Mouse (Mus musculus) small intestine, adult 2 months (tissue): Measurements from ENCODE around the gene Tgoln1. TPM values are rescaled to one million over a fixed set of nuclear protein-coding genes. Genes with fewer than 3 reads are reported as not detected.
A peak's percentile ranks its signal among the peaks of the same experiment; 100 is the strongest.

Experiments
- H3K27ac ChIP-seq: fragments of 200-500 bp; 2 replicates; pipeline ENCODE4 v1.5.1; 2012; ENCODE audit warnings: low read depth, low read length, control low read depth, inconsistent platforms; ENCODE audit not compliant: insufficient read depth
- H3K27me3 ChIP-seq: fragments of 200-500 bp; 2 replicates; pipeline ENCODE4 v1.6.1; 2012; ENCODE audit warnings: mild to moderate bottlenecking, moderate library complexity, low read length, inconsistent platforms; ENCODE audit not compliant: control insufficient read depth, insufficient read depth
- H3K36me3 ChIP-seq: fragments of 200-500 bp; 2 replicates; pipeline ENCODE4 v1.6.1; 2012; ENCODE audit warnings: mild to moderate bottlenecking, low read length, control low read depth, inconsistent platforms; ENCODE audit not compliant: control insufficient read depth, insufficient read depth
- H3K4me1 ChIP-seq: fragments of 200-500 bp; 2 replicates; pipeline ENCODE4 v1.6.1; 2012; ENCODE audit warnings: low read length, inconsistent platforms, mixed read lengths; ENCODE audit not compliant: control insufficient read depth, insufficient read depth, insufficient read length
- H3K4me3 ChIP-seq: fragments of 200-500 bp; 2 replicates; pipeline ENCODE4 v1.5.1; 2012; ENCODE audit warnings: low read depth, mild to moderate bottlenecking, control low read depth, inconsistent platforms, low read length, moderate library complexity
- CTCF ChIP-seq: fragments of 200-500 bp; IDR thresholded peaks from 2 replicates; pipeline ENCODE4 v1.5.1; 2012; ENCODE audit warnings: low read depth, mild to moderate bottlenecking, control low read depth, inconsistent platforms, low read length, moderate library complexity, mixed read lengths; ENCODE audit not compliant: insufficient replicate concordance, insufficient read length; ENCODE audit errors: extremely low read depth
- POLR2A ChIP-seq: fragments of 200-500 bp; IDR thresholded peaks from 2 replicates; pipeline ENCODE4 v1.6.1; 2012; ENCODE audit warnings: low read depth, mild to moderate bottlenecking, control low read depth, inconsistent platforms, low read length, moderate library complexity
- WGBS: fragments of 180-500 bp; shearing (Covaris S2); methylation state at CpG from one replicate; pipeline ENCODE4 v1.1.7; 2018; 5-methylcytosine and 5-hydroxymethylcytosine counted together
- polyA plus RNA-seq: library from polyadenylated mRNA; depleted of rRNA; stranded (reverse); fragments of >200 nt; gene quantifications from 2 replicates; pipeline ENCODE4 v1.2.3, GENCODE M21; 2012

Gene Tgoln1
- polyA plus RNA-seq, 1 experiment, result 24.1 TPM

DNA sequence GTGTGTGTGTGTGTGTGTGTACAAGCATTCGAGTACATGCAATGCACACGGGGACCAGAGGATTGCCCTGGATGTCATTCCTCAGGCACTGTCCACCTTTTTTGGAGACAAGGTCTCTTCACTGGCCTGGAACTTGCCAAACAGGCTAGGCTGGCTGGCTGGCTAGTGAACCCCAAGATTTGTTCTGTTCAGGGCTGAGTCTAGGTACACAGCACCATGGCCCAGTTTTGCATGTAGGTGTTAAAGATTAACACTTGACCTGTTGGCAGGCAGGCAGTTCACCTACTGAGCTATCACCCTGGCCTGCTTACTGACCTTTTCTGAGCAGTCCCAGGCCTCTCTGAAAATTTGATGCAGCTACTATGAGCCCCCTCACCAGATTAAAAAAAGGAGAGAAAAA, 13.6 kb upstream of the Tgoln1 start:
- WGBS, result 52% methylated on average over 2 of the region's 2 CpGs
- TF ChIP-seq POLR2A (no peak), CTCF (no peak)
- no peak overlapping the region for H3K27ac ChIP-seq
- H3K27me3 ChIP-seq, result no peaks in the 10 kb centered on the region
- no peak overlapping the region for H3K4me3 ChIP-seq
- H3K4me1 ChIP-seq, result peaks cover 14% of the 10 kb centered on the region; the same call in 1 of the 2 replicates
- H3K36me3 ChIP-seq, result no peaks in the 10 kb centered on the region

DNA sequence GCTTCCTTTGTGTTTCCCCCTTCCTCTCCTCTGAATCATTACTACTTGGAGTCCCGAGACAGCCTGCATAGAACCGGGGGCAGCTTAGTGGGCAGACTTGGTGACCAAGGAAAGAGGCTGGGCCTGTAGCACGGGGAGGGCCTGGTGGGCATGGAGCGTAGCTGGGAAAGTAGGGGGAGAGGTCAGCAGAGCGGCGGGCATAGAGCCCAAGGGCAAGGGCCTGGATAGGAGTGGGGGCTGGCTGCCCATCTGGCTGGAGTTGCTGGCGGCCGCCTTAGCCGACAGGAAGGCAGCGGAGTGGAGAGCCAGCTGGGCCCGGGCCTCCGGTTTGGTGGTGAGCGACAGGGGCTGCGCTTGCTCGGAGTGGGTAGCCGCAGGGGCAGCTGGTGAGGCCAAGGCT, 10.5 kb upstream of the Tgoln1 start:
- H3K36me3 ChIP-seq, result no peaks in the 10 kb centered on the region
- H3K4me1 ChIP-seq, result peaks cover 17% of the 10 kb centered on the region; the same call in 1 of the 2 replicates
- H3K4me3 ChIP-seq, result no peak overlapping the region
- TF ChIP-seq CTCF, result no peak
- H3K27ac ChIP-seq, result no peak overlapping the region
- WGBS, result 94% methylated on average over 16 of the region's 16 CpGs
- H3K27me3 ChIP-seq, result no peaks in the 10 kb centered on the region

DNA sequence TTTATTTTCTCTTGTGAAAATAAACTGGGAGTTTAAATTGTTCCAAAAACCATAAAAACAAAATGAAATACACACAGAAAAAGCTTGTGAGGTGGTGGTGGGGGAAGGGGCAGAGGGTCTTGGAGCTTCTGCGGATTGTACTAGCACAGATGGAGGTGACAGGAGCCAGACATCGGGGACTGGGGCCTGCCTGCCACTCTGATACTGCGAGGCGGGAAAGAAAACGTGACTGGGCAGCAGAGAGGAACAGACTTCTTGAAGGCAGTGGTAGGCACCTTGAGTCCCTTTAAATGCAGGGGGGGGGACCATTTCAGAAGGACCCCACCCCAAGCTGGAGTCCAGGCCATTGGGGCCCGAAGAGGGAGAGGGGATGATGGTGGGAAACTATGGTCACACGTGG, 9.6 kb upstream of the Tgoln1 start:
- WGBS, result 76% methylated on average over 7 of the region's 7 CpGs
- no peak overlapping the region for H3K27ac ChIP-seq

DNA sequence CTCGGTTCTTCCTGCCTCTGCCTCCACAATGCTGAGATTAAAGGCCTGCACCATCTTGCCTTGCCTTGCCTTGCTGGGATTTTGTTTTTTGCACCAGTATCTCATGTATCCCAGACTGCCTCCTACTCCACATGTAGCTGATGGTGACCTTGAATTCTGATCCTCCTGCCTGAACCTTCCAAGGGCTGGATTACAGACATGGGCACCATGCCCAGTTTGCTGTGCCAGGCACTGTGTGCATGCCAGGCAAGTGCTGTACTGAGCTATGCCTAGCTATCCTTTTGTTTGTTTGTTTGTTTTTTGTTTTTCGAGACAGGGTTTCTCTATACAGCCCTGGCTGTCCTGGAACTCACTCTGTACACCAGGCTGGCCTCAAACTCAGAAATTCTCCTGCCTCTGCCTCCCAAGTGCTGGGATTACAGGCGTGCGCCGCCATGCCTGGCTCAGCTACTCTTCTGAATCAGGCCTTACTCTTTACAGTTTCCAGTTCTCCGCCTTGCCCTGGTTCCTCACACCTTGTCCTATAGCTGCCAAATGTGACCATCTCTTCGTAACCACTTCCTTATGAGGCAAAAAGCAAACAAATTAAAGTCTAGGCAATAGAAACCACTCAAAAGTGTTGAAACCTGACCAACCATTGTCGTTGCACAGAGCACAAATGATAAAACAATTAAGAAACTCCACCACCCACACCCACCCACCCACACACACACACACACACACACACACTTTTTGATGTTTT, 7.0 kb upstream of the Tgoln1 start:
- peak overlapping the region; percentile 54 for H3K27ac ChIP-seq
- H3K27me3 ChIP-seq, result no peaks in the 10 kb centered on the region
- 43% methylated on average over 8 of the region's 8 CpGs for WGBS
- H3K4me1 ChIP-seq, result peaks cover 13% of the 10 kb centered on the region
- no peaks in the 10 kb centered on the region for H3K36me3 ChIP-seq
- TF ChIP-seq CTCF, result no peak
- TF ChIP-seq POLR2A, result no peak
- no peak overlapping the region for H3K4me3 ChIP-seq

More for the DNA sequence above, 9.6 kb upstream of the Tgoln1 start:
- Histone ChIP-seq H3K4me1 (peaks cover 17% of the 10 kb centered on the region; the same call in 1 of the 2 replicates), H3K4me3 (no peak overlapping the region), H3K27me3 (no peaks in the 10 kb centered on the region), H3K36me3 (no peaks in the 10 kb centered on the region)
- no peak for TF ChIP-seq POLR2A

DNA sequence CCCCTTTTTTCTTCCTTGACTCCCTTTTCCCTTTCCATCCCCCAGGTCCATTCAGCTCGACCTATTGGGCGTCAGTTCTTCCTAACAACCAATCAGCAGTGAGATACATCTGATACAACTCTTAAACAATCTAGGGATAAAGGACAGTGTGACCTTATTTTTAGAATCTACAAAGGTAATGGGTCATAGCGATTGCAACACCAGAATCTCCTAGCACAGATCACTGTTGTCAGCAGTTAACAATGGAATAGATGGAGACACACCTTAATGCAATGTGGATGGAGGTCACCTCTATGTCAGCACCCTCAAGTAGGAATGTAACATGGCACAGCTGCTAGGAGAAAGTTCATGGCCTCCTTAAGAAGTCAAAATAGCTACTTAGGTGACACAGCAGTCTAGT, 6.1 kb upstream of the Tgoln1 start:
- no peaks in the 10 kb centered on the region for H3K36me3 ChIP-seq
- peaks cover 10% of the 10 kb centered on the region for H3K4me1 ChIP-seq
- TF ChIP-seq CTCF (no peak), POLR2A (no peak)
- H3K27ac ChIP-seq, result no peak overlapping the region
- no peak overlapping the region for H3K4me3 ChIP-seq
- no peaks in the 10 kb centered on the region for H3K27me3 ChIP-seq
- 68% methylated on average over 3 of the region's 3 CpGs for WGBS

DNA sequence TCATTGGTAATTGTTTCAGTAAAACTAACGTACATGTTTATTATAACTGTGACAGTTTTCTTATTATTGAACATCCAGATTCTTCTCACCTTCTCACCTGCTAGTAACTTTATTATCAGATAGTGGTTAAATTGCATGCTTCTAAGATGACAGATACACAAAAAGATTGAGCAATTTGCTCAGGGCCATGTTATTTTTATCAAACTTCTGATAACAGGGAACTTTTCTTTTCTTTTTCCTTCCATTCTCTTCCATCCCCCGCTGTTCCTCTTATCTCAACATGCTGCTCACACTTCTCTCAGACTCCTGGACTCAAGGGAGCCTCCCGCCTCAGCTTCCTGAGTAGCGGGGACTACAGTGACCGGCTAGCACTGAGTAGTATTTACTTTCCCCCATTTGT, 4.1 kb upstream of the Tgoln1 start:
- H3K4me1 ChIP-seq, result peaks cover 10% of the 10 kb centered on the region
- no peaks in the 10 kb centered on the region for H3K36me3 ChIP-seq
- no peak for TF ChIP-seq CTCF
- TF ChIP-seq POLR2A, result no peak
- no peak overlapping the region for H3K4me3 ChIP-seq
- 45% methylated on average over 5 of the region's 5 CpGs for WGBS
- no peak overlapping the region for H3K27ac ChIP-seq
- H3K27me3 ChIP-seq, result no peaks in the 10 kb centered on the region

DNA sequence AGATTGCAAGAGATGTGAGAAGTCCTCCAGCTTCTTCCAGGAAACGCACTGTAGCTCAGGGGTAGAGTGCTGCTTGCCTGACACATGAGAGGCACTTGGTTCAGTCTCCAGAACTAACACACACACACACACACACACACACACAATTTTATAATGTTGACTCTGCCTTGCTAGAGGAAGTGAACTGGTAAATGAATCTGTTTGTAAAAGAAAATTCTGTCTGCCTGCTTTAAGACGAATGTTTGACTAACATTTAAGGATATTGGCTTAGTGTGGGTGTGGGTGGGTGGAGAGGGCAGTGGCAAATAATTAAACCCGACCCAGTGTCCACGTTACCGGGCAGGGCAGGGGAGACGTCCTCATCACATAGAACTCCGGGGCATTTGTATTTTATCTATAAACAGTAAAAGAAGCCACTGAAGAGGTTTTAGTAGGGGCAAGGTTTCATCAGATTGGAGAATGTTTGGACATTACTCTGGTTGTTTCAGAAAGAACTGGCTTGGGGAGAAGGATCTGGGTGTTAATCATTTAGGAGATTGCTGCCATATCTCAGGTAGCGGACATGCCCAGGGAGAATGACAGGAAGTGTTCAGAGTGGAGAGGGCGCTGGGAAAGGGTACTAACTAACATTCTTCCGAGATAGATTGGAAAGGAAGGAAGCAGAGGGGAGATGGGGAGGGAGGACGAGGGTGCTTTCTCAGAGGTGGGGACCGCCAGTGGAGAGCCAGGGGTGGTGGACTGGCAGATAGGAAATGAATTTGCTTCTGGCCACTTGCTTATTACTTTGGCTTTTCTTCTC, 3.1 kb upstream of the Tgoln1 start:
- peak overlapping the region; percentile 43 for H3K4me3 ChIP-seq
- no peaks in the 10 kb centered on the region for H3K36me3 ChIP-seq
- WGBS, result 13% methylated on average over 12 of the region's 12 CpGs
- TF ChIP-seq CTCF (no peak), POLR2A (no peak)
- H3K27ac ChIP-seq, result peak overlapping the region; percentile 90
- H3K4me1 ChIP-seq, result peaks cover 10% of the 10 kb centered on the region
- H3K27me3 ChIP-seq, result no peaks in the 10 kb centered on the region
